Mouse (Mus musculus) cerebellum, postnatal 10 days (tissue): ENCODE measurements at regions not wholly inside any gene's neighbourhood (a gene's known extent, or its start where the extent isn't known, plus 50 kb on each side); places are given as distances from the start of the nearest gene placed in this dataset.
A peak's percentile ranks its signal among the peaks of the same experiment; 100 is the strongest.
"Not testable (repeated sequence)": the region's sequence is repeated elsewhere in the genome, so short reads cannot be mapped to it uniquely, and the experiment has no call there.

ENCODE experiments used
- DNase-seq, 2 experiments: peaks; one replicate each; pipeline ENCODE4 v3.0.0; 2021; ENCODE audit warnings: mixed read lengths in 2 of 2

- peak; percentile 37 to 42 for DNase-seq
Measured at GRCm38 (mm10) chr10:57324226-57324625, 162.0 kb upstream of the Hsf2 start.

- DNase-seq: not testable (repeated sequence)
Measured at GRCm38 (mm10) chr10:57362781-57363180, 123.4 kb upstream of the Hsf2 start.
